Mouse (Mus musculus): ENCODE results near the gene Ube2cbp.

The Ube2cbp gene

GRCm38 (mm10) chr9:86336792-86337191, 128.0 kb downstream of the Ube2cbp start:
- in situ Hi-C loops (cut with MboI; ENCODE audit: low pct_unique_long_range_greater_than_20kb in 1 of 2, low sequenced_read_pairs in 2 of 2, unreplicated experiment in 1 of 2): no loop called here

- in situ Hi-C loops (cut with MboI; ENCODE audit: low pct_unique_long_range_greater_than_20kb in 1 of 2, low sequenced_read_pairs in 2 of 2, unreplicated experiment in 1 of 2): no loop called here
These were observed 128.4 kb downstream of the Ube2cbp start for GRCm38 (mm10) chr9:86336361-86336760.

GRCm38 (mm10) chr9:86335588-86335987, 129.2 kb downstream of the Ube2cbp start:
- in situ Hi-C loops (cut with MboI; ENCODE audit: low pct_unique_long_range_greater_than_20kb in 1 of 2, low sequenced_read_pairs in 2 of 2, unreplicated experiment in 1 of 2): no loop called here

- in situ Hi-C loops (cut with MboI; ENCODE audit: low pct_unique_long_range_greater_than_20kb in 1 of 2, low sequenced_read_pairs in 2 of 2, unreplicated experiment in 1 of 2): no loop called here
These were observed 130.4 kb downstream of the Ube2cbp start for GRCm38 (mm10) chr9:86334357-86334756.

GRCm38 (mm10) chr9:86330591-86330990, 134.2 kb downstream of the Ube2cbp start:
- in situ Hi-C loops (cut with MboI; ENCODE audit: low pct_unique_long_range_greater_than_20kb in 1 of 2, low sequenced_read_pairs in 2 of 2, unreplicated experiment in 1 of 2): no loop called here

- in situ Hi-C loops (cut with MboI; ENCODE audit: low pct_unique_long_range_greater_than_20kb in 1 of 2, low sequenced_read_pairs in 2 of 2, unreplicated experiment in 1 of 2): no loop called here
These were observed 136.5 kb downstream of the Ube2cbp start for GRCm38 (mm10) chr9:86328270-86328669.

- in situ Hi-C loops (cut with MboI; ENCODE audit: low pct_unique_long_range_greater_than_20kb in 1 of 2, low sequenced_read_pairs in 2 of 2, unreplicated experiment in 1 of 2): no loop called here
These were observed 137.4 kb downstream of the Ube2cbp start for GRCm38 (mm10) chr9:86327341-86327740.

GRCm38 (mm10) chr9:86324772-86325171, 140.0 kb downstream of the Ube2cbp start:
- in situ Hi-C loops (cut with MboI; ENCODE audit: low pct_unique_long_range_greater_than_20kb in 1 of 2, low sequenced_read_pairs in 2 of 2, unreplicated experiment in 1 of 2): no loop called here

GRCm38 (mm10) chr9:86319516-86320140, 145.1 kb downstream of the Ube2cbp start:
- in situ Hi-C loops (cut with MboI; ENCODE audit: low pct_unique_long_range_greater_than_20kb in 1 of 2, low sequenced_read_pairs in 2 of 2, unreplicated experiment in 1 of 2): loop anchor here in 1 of 2 experiments (5.0 kb wide), 1 partner anchor 52 kb away; no protein-coding TSS in a partner anchor

- in situ Hi-C loops (cut with MboI; ENCODE audit: low pct_unique_long_range_greater_than_20kb in 1 of 2, low sequenced_read_pairs in 2 of 2, unreplicated experiment in 1 of 2): loop anchor here in 1 of 2 experiments (5.0 kb wide), 1 partner anchor 48 kb away; no protein-coding TSS in a partner anchor
These were observed 149.1 kb downstream of the Ube2cbp start for GRCm38 (mm10) chr9:86315700-86316099.

- in situ Hi-C loops (cut with MboI; ENCODE audit: low pct_unique_long_range_greater_than_20kb in 1 of 2, low sequenced_read_pairs in 2 of 2, unreplicated experiment in 1 of 2): no loop called here
These were observed 156.1 kb downstream of the Ube2cbp start for GRCm38 (mm10) chr9:86308616-86309015.

GRCm38 (mm10) chr9:86306556-86306955, 158.2 kb downstream of the Ube2cbp start:
- in situ Hi-C loops (cut with MboI; ENCODE audit: low pct_unique_long_range_greater_than_20kb in 1 of 2, low sequenced_read_pairs in 2 of 2, unreplicated experiment in 1 of 2): no loop called here

- in situ Hi-C loops (cut with MboI; ENCODE audit: low pct_unique_long_range_greater_than_20kb in 1 of 2, low sequenced_read_pairs in 2 of 2, unreplicated experiment in 1 of 2): no loop called here
These were observed 163.3 kb downstream of the Ube2cbp start for GRCm38 (mm10) chr9:86301407-86301806.

GRCm38 (mm10) chr9:86298596-86298995, 166.2 kb downstream of the Ube2cbp start:
- in situ Hi-C loops (cut with MboI; ENCODE audit: low pct_unique_long_range_greater_than_20kb in 1 of 2, low sequenced_read_pairs in 2 of 2, unreplicated experiment in 1 of 2): no loop called here

GRCm38 (mm10) chr9:86298131-86298530, 166.6 kb downstream of the Ube2cbp start:
- in situ Hi-C loops (cut with MboI; ENCODE audit: low pct_unique_long_range_greater_than_20kb in 1 of 2, low sequenced_read_pairs in 2 of 2, unreplicated experiment in 1 of 2): no loop called here

GRCm38 (mm10) chr9:86296683-86297638, 167.8 kb downstream of the Ube2cbp start:
- in situ Hi-C loops (cut with MboI; ENCODE audit: low pct_unique_long_range_greater_than_20kb in 1 of 2, low sequenced_read_pairs in 2 of 2, unreplicated experiment in 1 of 2): no loop called here

- in situ Hi-C loops (cut with MboI; ENCODE audit: low pct_unique_long_range_greater_than_20kb in 1 of 2, low sequenced_read_pairs in 2 of 2, unreplicated experiment in 1 of 2): no loop called here
These were observed 177.2 kb downstream of the Ube2cbp start for GRCm38 (mm10) chr9:86287570-86287954.

- in situ Hi-C loops (cut with MboI; ENCODE audit: low pct_unique_long_range_greater_than_20kb in 1 of 2, low sequenced_read_pairs in 2 of 2, unreplicated experiment in 1 of 2): no loop called here
These were observed 177.8 kb downstream of the Ube2cbp start for GRCm38 (mm10) chr9:86286830-86287569.

- in situ Hi-C loops (cut with MboI; ENCODE audit: low pct_unique_long_range_greater_than_20kb in 1 of 2, low sequenced_read_pairs in 2 of 2, unreplicated experiment in 1 of 2): no loop called here
These were observed 182.2 kb downstream of the Ube2cbp start for GRCm38 (mm10) chr9:86282555-86282954.

Data from mouse embryonic stem cell (cell line).